Mouse (Mus musculus): ENCODE measurements around the gene Thap8. TPM values are rescaled to one million over a fixed set of nuclear protein-coding genes. Genes with fewer than 3 reads are reported as not detected.
A peak's percentile ranks its signal among the peaks of the same experiment; 100 is the strongest.

Thap8 gene
- polyA plus RNA-seq, 1 experiment from 2014 or later: 0.22 TPM

DNA sequence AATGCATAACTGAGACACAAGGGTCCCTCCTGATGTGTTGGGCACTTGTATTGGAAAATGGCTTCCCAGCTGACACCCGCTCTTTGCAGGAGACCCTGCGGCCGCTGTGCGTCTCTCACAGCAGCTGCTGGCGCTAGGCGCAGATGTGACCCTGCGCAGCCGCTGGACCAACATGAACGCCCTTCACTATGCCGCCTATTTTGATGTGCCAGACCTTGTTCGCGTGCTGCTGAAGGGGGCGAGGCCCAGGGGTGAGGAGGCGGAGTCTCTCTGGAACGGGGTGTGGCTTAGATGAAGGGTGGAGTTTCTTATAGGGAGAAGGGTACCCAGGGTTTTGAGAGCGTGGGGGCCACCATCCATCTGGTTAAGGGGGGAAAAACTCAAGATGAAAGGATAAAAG lies 17.4 kb downstream of the Thap8 start:
- no peak overlapping the region for H3K27ac ChIP-seq (ENCODE audit: low read depth, low read length)
- 83% methylated on average over 16 of the region's 16 CpGs for WGBS
- ATAC-seq: no peak

DNA sequence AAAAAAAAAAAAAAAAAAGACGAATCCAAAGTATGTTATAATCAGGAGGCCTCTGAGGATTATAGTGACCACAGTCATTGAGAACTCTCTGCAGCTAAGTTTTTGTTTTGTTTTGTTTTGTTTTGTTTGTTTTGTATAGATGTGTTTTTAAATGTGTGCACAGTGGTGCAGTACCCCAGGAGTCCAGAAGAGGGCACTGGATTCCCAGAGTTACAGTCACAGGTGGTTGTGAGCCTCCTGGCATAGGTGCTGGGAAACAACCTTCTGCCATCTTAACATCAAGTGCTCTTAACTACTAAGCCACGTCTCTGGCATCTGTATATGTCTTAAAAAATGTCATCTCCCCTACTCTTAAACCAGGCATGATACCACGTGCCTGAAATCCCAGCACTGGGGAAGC lies 21.0 kb downstream of the Thap8 start:
- Histone ChIP-seq H3K36me3 (ENCODE audit: control insufficient read depth, insufficient read depth) (peaks cover 23% of the 10 kb centered on the region; the same call in 1 of the 2 replicates), H3K4me2 (replicated peaks; ENCODE audit: low read depth) (no peak overlapping the region), H3K9me3 (ENCODE audit: control insufficient read depth) (no peaks in the 10 kb centered on the region), H3K27ac (ENCODE audit: low read depth, low read length) (no peak overlapping the region), H3K9ac (ENCODE audit: low read depth, low read length) (no peak overlapping the region), H3K27me3 (replicated peaks; ENCODE audit: control insufficient read depth, insufficient read depth, low read length) (no peaks in the 10 kb centered on the region), H3K4me3 (ENCODE audit: low read depth, low read length) (no peak overlapping the region), H3K4me1 (replicated peaks; ENCODE audit: control insufficient read depth, insufficient read depth, low read length) (no peaks in the 10 kb centered on the region)
- no peak for ATAC-seq
- TF ChIP-seq CTCF (IDR thresholded peaks at IDR 0.05; ENCODE audit: low read depth): peak; percentile 75
- 49% methylated on average over 3 of the region's 3 CpGs for WGBS

More for the DNA sequence above, 17.4 kb downstream of the Thap8 start:
- H3K9ac ChIP-seq (ENCODE audit: low read depth, low read length): no peak overlapping the region
- H3K9me3 ChIP-seq (ENCODE audit: control insufficient read depth): no peaks in the 10 kb centered on the region
- no peak for TF ChIP-seq CTCF (IDR thresholded peaks at IDR 0.05; ENCODE audit: low read depth)
- no peak overlapping the region for H3K4me3 ChIP-seq (ENCODE audit: low read depth, low read length)
- peaks cover 12% of the 10 kb centered on the region; the same call in 1 of the 2 replicates for H3K36me3 ChIP-seq (ENCODE audit: control insufficient read depth, insufficient read depth)
- no peak overlapping the region for H3K4me2 ChIP-seq (replicated peaks; ENCODE audit: low read depth)
- no peaks in the 10 kb centered on the region for H3K4me1 ChIP-seq (replicated peaks; ENCODE audit: control insufficient read depth, insufficient read depth, low read length)
- no peaks in the 10 kb centered on the region for H3K27me3 ChIP-seq (replicated peaks; ENCODE audit: control insufficient read depth, insufficient read depth, low read length)

DNA sequence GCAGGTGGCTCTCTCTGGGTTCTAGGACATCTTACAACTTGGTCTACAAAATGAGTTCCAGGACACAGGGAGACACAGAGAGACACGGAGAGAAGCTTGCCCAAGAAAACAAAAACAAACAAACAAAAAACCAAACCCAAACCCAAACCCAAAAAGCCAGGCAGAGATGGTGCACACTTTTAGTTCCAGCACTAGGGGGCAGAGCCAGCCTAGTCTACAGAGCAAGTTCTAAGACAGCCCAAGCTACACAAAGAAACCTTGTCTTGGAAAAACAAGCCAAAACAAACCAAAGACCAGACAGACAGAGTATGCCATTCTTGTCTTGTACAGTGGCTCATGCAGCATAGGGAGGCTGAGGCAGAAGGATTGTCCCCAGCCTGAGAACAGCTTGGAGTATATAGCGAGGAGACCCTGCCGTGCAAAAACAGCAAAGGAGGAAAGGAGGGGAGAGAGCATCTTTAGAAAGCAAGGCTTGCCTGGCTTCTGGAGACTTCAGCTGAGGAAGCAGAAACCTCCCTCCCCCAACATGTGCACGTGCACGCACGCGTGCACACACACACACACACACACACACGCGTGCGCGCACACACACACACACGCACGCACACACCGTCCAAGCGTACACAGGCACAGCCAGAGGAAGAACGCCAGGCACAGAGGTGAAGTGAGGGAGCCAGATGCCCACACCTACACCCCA lies 26.3 kb downstream of the Thap8 start:
- Histone ChIP-seq H3K36me3 (ENCODE audit: control insufficient read depth, insufficient read depth) (peaks cover 11% of the 10 kb centered on the region; the same call in 1 of the 2 replicates), H3K4me1 (replicated peaks; ENCODE audit: control insufficient read depth, insufficient read depth, low read length) (peaks cover 4% of the 10 kb centered on the region; the same call in 1 of the 2 replicates), H3K9ac (ENCODE audit: low read depth, low read length) (no peak overlapping the region), H3K27me3 (replicated peaks; ENCODE audit: control insufficient read depth, insufficient read depth, low read length) (no peaks in the 10 kb centered on the region), H3K27ac (ENCODE audit: low read depth, low read length) (0 out of 2 replicates have a peak overlapping the region, but pooled peaks have one; percentile 41), H3K9me3 (ENCODE audit: control insufficient read depth) (no peaks in the 10 kb centered on the region), H3K4me3 (ENCODE audit: low read depth, low read length) (no peak overlapping the region), H3K4me2 (replicated peaks; ENCODE audit: low read depth) (no peak overlapping the region)
- ATAC-seq: no peak
- 87% methylated on average over 16 of the region's 16 CpGs for WGBS
- peak; percentile 65 for TF ChIP-seq CTCF (IDR thresholded peaks at IDR 0.05; ENCODE audit: low read depth)

DNA sequence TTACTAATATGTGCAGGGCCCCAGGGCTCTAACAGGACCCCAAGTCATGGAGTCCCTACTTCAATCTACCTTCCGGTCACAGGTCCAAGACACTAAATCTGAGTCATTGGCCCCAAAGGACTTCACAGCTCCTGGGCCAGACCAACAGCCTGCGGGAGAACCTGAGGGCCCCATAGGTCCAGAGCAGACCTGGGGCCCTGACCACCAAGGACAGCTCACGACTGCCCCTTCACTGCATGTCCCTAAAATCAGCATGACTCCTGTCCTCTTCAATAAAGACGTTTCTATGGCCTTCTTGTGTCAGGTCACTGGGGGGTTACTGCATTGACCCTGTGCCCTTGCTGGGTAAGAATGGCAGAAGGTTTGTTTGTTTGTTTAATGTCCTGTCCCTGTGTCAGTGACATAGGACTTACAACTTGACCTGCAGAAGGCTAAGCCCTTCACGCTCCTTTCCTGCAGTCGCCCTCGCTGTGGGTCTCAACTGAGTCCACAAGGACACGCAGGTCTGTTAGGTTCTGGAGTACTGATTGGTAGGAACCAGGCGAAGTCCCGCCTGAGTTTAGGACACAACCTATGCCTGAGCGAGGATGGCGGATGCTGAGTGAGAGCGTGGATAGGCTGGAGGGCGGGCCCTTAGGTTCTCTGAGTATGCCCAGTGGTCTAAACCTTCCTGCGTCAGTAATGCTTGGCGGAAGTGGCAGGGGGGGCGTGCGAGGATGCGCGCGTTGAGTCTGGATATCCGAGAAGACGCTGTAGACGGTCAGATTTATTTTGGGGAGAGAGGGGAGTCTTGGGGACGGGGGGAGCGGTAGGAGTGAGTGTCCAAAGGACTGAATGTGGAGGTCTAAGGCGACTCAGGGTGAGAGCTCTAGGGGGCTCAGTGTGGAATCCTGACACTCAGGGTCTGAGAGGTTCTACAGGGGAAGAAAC lies 28.4 kb downstream of the Thap8 start, which contains the start of gene Alkbh6:
Gene Alkbh6, plus strand, starts transcription at position 642 of the 930 bp plus-strand sequence.
- H3K4me1 ChIP-seq (replicated peaks; ENCODE audit: control insufficient read depth, insufficient read depth, low read length): peaks cover 4% of the 10 kb centered on the region; the same call in 1 of the 2 replicates
- H3K27ac ChIP-seq (ENCODE audit: low read depth, low read length): peak within 1 kb of the TSS; percentile 23; the same call in 1 of the 2 replicates
- H3K4me3 ChIP-seq (ENCODE audit: low read depth, low read length): peak within 1 kb of the TSS; percentile 71
- H3K4me2 ChIP-seq (replicated peaks; ENCODE audit: low read depth): peak within 1 kb of the TSS; percentile 95
- ATAC-seq: peak; percentile 99
- no peaks in the 10 kb centered on the region for H3K27me3 ChIP-seq (replicated peaks; ENCODE audit: control insufficient read depth, insufficient read depth, low read length)
- H3K36me3 ChIP-seq (ENCODE audit: control insufficient read depth, insufficient read depth): peaks cover 14% of the 10 kb centered on the region; the same call in 1 of the 2 replicates
- H3K9ac ChIP-seq (ENCODE audit: low read depth, low read length): peak within 1 kb of the TSS; percentile 57
- no peak for TF ChIP-seq CTCF (IDR thresholded peaks at IDR 0.05; ENCODE audit: low read depth)
- 2% methylated on average over 27 of the region's 27 CpGs for WGBS
- no peaks in the 10 kb centered on the region for H3K9me3 ChIP-seq (ENCODE audit: control insufficient read depth)

DNA sequence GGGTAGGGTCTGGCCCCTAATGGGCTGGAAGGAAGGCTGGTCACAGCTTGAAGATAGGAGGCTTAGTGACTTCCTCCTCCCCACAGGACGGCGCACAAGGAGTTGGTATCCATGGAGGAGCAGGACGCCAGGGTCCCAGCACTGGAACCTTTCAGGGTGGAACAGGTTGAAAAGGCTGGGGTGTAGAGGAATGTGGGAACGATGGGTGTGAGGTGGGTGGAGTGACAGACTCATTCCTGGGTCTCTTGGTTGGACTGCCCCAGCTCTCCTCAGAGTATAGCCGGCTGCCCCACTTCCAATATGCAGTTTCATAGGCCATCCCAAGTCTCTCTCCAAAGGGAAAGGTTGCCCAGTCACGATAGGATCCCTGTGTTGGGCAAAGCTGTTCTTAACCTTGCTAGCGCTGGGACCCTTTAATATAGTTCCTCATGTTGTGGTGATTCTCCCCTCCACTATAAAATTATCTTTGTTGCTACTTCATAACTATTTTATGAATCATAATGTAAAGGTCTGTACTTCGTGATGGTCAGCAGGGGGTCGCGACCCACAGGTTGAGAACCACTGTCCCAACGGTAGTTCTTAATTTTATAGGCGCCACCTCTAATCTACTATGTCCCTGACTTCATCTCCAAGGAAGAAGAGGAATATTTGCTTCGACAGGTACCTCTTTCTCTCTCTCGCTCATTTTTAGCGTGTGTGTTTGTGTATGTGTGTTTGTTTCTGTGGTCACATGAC lies 29.7 kb downstream of the Thap8 start:
- no peaks in the 10 kb centered on the region for H3K27me3 ChIP-seq (replicated peaks; ENCODE audit: control insufficient read depth, insufficient read depth, low read length)
- H3K27ac ChIP-seq (ENCODE audit: low read depth, low read length): no peak overlapping the region
- H3K4me2 ChIP-seq (replicated peaks; ENCODE audit: low read depth): peak overlapping the region; percentile 95
- peak overlapping the region; percentile 57; the same call in 1 of the 2 replicates for H3K9ac ChIP-seq (ENCODE audit: low read depth, low read length)
- no peak for TF ChIP-seq CTCF (IDR thresholded peaks at IDR 0.05; ENCODE audit: low read depth)
- peaks cover 4% of the 10 kb centered on the region; the same call in 1 of the 2 replicates for H3K4me1 ChIP-seq (replicated peaks; ENCODE audit: control insufficient read depth, insufficient read depth, low read length)
- 52% methylated on average over 15 of the region's 15 CpGs for WGBS
- H3K4me3 ChIP-seq (ENCODE audit: low read depth, low read length): peak overlapping the region; percentile 71
- no peaks in the 10 kb centered on the region for H3K9me3 ChIP-seq (ENCODE audit: control insufficient read depth)
- H3K36me3 ChIP-seq (ENCODE audit: control insufficient read depth, insufficient read depth): peaks cover 9% of the 10 kb centered on the region; the same call in 1 of the 2 replicates
- ATAC-seq: no peak

Measured in intestine, postnatal 0 days (tissue).